Comparison of ENCODE assay signal across 8 mouse cellular contexts in genomic region chr11:65197280-65197679, GRCm38 (mm10). TPM values are rescaled to one million over a fixed set of nuclear protein-coding genes. Genes with fewer than 3 reads are reported as not detected.
A peak's percentile ranks its signal among the peaks of the same experiment; 100 is the strongest.
DNase-seq lines count a peak whose midpoint lies in the region; ATAC-seq lines count a peak whose summit lies in the region.
"Had no signal": no experiment of that assay in that cellular context is flagged by ENCODE, and none has a peak within 500 bp of the region (broad histone marks: within the 10 kb centered on the region; RNA-seq: fewer than 3 reads in every experiment).

No protein-coding gene starts in this region.

- H3K4me2 ChIP-seq in lung, embryonic 16.5 days (ENCODE audit: low read depth, low read length), result no peak overlapping the region
- H3K4me2 ChIP-seq: lung, embryonic 15.5 days had no signal

- H3K36me3 ChIP-seq in lung, embryonic 16.5 days (ENCODE audit: control insufficient read depth, insufficient read depth, low read length), result no peaks in the 10 kb centered on the region
- H3K36me3 ChIP-seq: lung, embryonic 15.5 days had no signal

- H3K4me1 ChIP-seq in lung, embryonic 16.5 days (replicated peaks; ENCODE audit: control insufficient read depth, insufficient read depth, low read length), result no peaks in the 10 kb centered on the region
- H3K4me1 ChIP-seq: lung, embryonic 15.5 days had no signal

- intact Hi-C loops in gastrocnemius, postnatal 14 days (cut with DNase I; ENCODE audit: low total_unique reads), result loop anchor here (5.0 kb wide), 1 partner anchor 480 kb away; no protein-coding TSS in a partner anchor

- H3K4me3 ChIP-seq in lung, embryonic 16.5 days (ENCODE audit: low read length), result no peak overlapping the region
- H3K4me3 ChIP-seq: lung, embryonic 15.5 days had no signal

- peak; percentile 56 for DNase-seq in ES-CJ7 (ENCODE audit: low read depth, low spot score)
- DNase-seq in ZHBTc4 (ENCODE audit: low read depth, low spot score), result peak; percentile 71
- peak; percentile 77 to 89 for DNase-seq in cerebellum, postnatal 25 days
- peak; percentile 44 for DNase-seq in gastrocnemius, postnatal 14 days
- peak; percentile 76 to 77 for DNase-seq in kidney, postnatal 4 days
- DNase-seq in right cerebral cortex, postnatal 10 days (ENCODE audit: low spot score in 2 of 2), result peak; percentile 74 to 87

- WGBS in lung, embryonic 16.5 days, result 2% methylated on average over 3 of the region's 3 CpGs

- H3K9ac ChIP-seq in lung, embryonic 16.5 days (ENCODE audit: low read length), result no peak overlapping the region
- H3K9ac ChIP-seq: lung, embryonic 15.5 days had no signal

- no peaks in the 10 kb centered on the region for H3K27me3 ChIP-seq in lung, embryonic 16.5 days (ENCODE audit: control insufficient read depth, insufficient read depth, low read depth, low read length)
- H3K27me3 ChIP-seq: lung, embryonic 15.5 days had no signal

- ATAC-seq in lung, embryonic 16.5 days (ENCODE audit: low read depth), result peak; percentile 47; the same call in 1 of the 2 replicates

- no peaks in the 10 kb centered on the region for H3K9me3 ChIP-seq in lung, embryonic 16.5 days (ENCODE audit: control insufficient read depth, low read length)
- H3K9me3 ChIP-seq: lung, embryonic 15.5 days had no signal

- no peak overlapping the region for H3K27ac ChIP-seq in lung, embryonic 16.5 days (ENCODE audit: low read length)
- H3K27ac ChIP-seq: lung, embryonic 15.5 days had no signal

RNA-seq across cellular contexts. Expression of gene Arhgap44, which starts 34.5 kb away (rescaled TPM):
- total RNA-seq in gastrocnemius, postnatal 14 days (2021), result 1 to 10 TPM; 5.1 to 5.9 TPM
- 16.4 and 18.3 TPM in 2 replicates for polyA plus RNA-seq in lung, embryonic 16.5 days (2015; fragmentation: Nextera tagmentation; extraction: Ambion mirVana)

RNA-seq across cellular contexts. Expression of gene 1700086D15Rik, which starts 37.6 kb away (rescaled TPM):
- total RNA-seq in gastrocnemius, postnatal 14 days (2021), result not detected
- 0.14 and 0.19 TPM in 2 replicates for polyA plus RNA-seq in lung, embryonic 16.5 days (2015; fragmentation: Nextera tagmentation; extraction: Ambion mirVana)
